Comparison of ENCODE assay signal across 14 mouse cellular contexts in the genomic region with DNA sequence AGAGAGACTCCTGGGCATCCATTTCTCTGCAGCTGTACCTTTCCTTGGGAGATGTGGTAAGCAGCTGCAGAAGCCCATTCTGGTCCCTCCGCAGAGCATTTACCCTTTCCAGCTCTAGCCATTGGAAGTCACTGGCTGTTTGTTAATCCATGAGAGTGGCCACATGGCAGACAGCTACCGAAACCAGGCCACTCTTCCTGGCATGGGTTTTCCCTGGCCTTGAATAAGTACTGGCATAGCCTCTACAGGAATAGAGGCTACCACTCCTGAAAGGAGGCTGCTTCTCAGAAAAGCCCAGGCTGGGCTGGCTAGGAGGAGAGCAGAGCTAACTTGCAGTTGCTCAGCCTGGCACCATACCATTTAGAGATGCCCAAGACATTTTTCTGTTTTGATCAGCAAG. TPM values are rescaled to one million over a fixed set of nuclear protein-coding genes. Genes with fewer than 3 reads are reported as not detected.
"Had no signal": no experiment of that assay in that cellular context is flagged by ENCODE, and none has a peak within 500 bp of the region (broad histone marks: within the 10 kb centered on the region; RNA-seq: fewer than 3 reads in every experiment).

No protein-coding gene starts in this region.

- H3K27me3 ChIP-seq: limb, embryonic 13.5 days; megakaryocyte, embryonic 14.5 days; midbrain, embryonic 12.5 days had no signal

- DNase-seq: kidney, adult 9 months; kidney, postnatal 36 days; left cerebral cortex, postnatal 4 days; lung, embryonic 14.5 days; lung, postnatal 10 days; right cerebral cortex, postnatal 14 days; thymus, postnatal 36 days had no signal

- H3K4me3 ChIP-seq: limb, embryonic 13.5 days; midbrain, embryonic 12.5 days had no signal

- H3K4me2 ChIP-seq: limb, embryonic 13.5 days; lung, embryonic 14.5 days; midbrain, embryonic 12.5 days had no signal

- H3K27ac ChIP-seq: kidney, postnatal 0 days; limb, embryonic 13.5 days; liver, embryonic 14.5 days; macrophage; midbrain, embryonic 12.5 days had no signal

- H3K9me3 ChIP-seq: limb, embryonic 13.5 days; megakaryocyte, embryonic 14.5 days; midbrain, embryonic 12.5 days had no signal

- H3K9ac ChIP-seq: limb, embryonic 13.5 days; liver, embryonic 14.5 days; lung, embryonic 14.5 days; midbrain, embryonic 12.5 days had no signal

RNA-seq across cellular contexts. Expression of a gene that starts 25.1 kb away (rescaled TPM):
- total RNA-seq: layer of hippocampus, adult 18-20 months had no signal
